Mouse (Mus musculus) heart, embryonic 10.5 days (tissue): ENCODE measurements around the gene Axl. TPM values are rescaled to one million over a fixed set of nuclear protein-coding genes. Genes with fewer than 3 reads are reported as not detected.
"Not testable (repeated sequence)": the region's sequence is repeated elsewhere in the genome, so short reads cannot be mapped to it uniquely, and the experiment has no call there.

Experiments used
- DNase-seq: peaks from one replicate; pipeline ENCODE4 v3.0.0-alpha.2; 2017; ENCODE audit warnings: low spot score
- H3K27ac ChIP-seq: fragments of 300-500 bp; sonication (generic); 2 replicates; pipeline ENCODE4 v1.5.1; 2016; ENCODE audit warnings: mild to moderate bottlenecking
- H3K27me3 ChIP-seq: fragments of 300-500 bp; sonication (generic); 2 replicates; pipeline ENCODE4 v1.6.1; 2016; ENCODE audit warnings: mild to moderate bottlenecking; ENCODE audit not compliant: poor library complexity, insufficient read depth, severe bottlenecking
- H3K36me3 ChIP-seq: fragments of 300-500 bp; sonication (generic); 2 replicates; pipeline ENCODE4 v1.6.1; 2016; ENCODE audit warnings: mild to moderate bottlenecking, moderate library complexity
- H3K4me1 ChIP-seq: fragments of 300-500 bp; sonication (generic); 2 replicates; pipeline ENCODE4 v1.6.1; 2016; ENCODE audit warnings: mild to moderate bottlenecking
- H3K4me3 ChIP-seq: fragments of 300-500 bp; sonication (generic); 2 replicates; pipeline ENCODE4 v1.5.1; 2016; ENCODE audit warnings: mild to moderate bottlenecking, moderate library complexity
- H3K9me3 ChIP-seq: fragments of 300-500 bp; sonication (generic); 2 replicates; pipeline ENCODE4 v1.6.1; 2016; ENCODE audit warnings: mild to moderate bottlenecking, moderate library complexity
- WGBS: fragments of 180-500 bp; shearing (Covaris S2); methylation state at CpG from one replicate; pipeline ENCODE4 v1.1.7; 2016; 5-methylcytosine and 5-hydroxymethylcytosine counted together
- polyA plus RNA-seq: library from polyadenylated mRNA; unstranded; fragments of >200 nt; fragmentation: Nextera tagmentation; extraction: Ambion mirVana; gene quantifications from 2 replicates; pipeline ENCODE4 v1.2.1, GENCODE M21; 2016

The Axl gene
- polyA plus RNA-seq, 1 experiment from 2014 or later: 53.3 TPM

DNA sequence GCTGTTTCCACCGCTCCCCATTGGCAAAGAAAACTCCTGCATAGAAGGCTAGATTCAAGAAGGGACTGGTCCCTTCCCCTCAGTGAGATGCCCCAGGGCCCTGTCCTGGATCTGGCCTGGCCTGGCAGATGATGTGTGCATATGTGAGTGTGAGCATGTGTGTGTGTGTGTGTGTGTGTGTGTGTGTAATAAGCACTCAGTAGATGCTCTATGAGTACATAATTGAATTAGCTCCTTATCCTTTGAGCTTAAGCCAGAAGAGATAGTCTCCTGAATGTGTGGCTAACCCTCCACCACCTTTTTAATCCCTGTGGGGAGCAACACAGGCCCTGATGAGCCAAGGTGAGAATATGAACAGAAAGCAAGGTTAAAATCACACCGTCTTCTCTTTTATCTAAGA, 23.2 kb upstream of the Axl start:
- H3K27ac ChIP-seq: no peak overlapping the region
- 60% methylated on average over 2 of the region's 2 CpGs for WGBS
- no peak for DNase-seq

GRCm38 (mm10) chr7:25805631-25806343, 17.3 kb upstream of the Axl start:
- H3K27ac ChIP-seq: peak overlapping the region; percentile 37; the same call in 1 of the 2 replicates
- DNase-seq: no peak
- no peaks in the 10 kb centered on the region for H3K9me3 ChIP-seq
- peak overlapping the region; percentile 13; the same call in 1 of the 2 replicates for H3K4me3 ChIP-seq
- no peaks in the 10 kb centered on the region for H3K27me3 ChIP-seq
- H3K36me3 ChIP-seq: no peaks in the 10 kb centered on the region
- H3K4me1 ChIP-seq: peaks cover 18% of the 10 kb centered on the region
- 27% methylated on average over 21 of the region's 21 CpGs for WGBS

More for the DNA sequence above, 23.2 kb upstream of the Axl start:
- Histone ChIP-seq H3K4me3 (no peak overlapping the region), H3K36me3 (no peaks in the 10 kb centered on the region), H3K4me1 (peaks cover 11% of the 10 kb centered on the region), H3K9me3 (no peaks in the 10 kb centered on the region), H3K27me3 (peaks cover 27% of the 10 kb centered on the region)

DNA sequence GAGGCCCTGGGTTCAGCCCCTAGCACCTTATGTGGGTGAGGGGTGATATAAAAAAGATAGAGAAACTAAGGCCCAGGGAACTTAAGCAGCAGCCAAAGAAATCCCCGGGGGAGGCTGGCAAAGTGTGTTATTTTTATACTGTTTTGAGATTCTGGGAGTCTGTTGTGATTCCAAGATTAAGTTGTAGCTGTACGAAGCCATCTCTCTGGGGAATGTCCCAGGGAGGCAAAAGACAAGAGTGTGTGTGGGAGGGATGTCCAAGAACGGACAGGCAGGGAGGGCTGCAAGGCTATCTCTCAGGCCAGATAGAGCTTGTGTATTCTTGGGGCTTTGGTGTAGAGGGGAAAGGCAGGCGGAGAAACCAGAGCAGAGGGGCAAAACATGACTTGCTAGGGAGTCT, 16.3 kb upstream of the Axl start:
- 46% methylated on average over 4 of the region's 4 CpGs for WGBS
- Histone ChIP-seq H3K4me1 (peaks cover 18% of the 10 kb centered on the region), H3K36me3 (no peaks in the 10 kb centered on the region), H3K4me3 (no peak overlapping the region), H3K9me3 (no peaks in the 10 kb centered on the region), H3K27me3 (no peaks in the 10 kb centered on the region), H3K27ac (no peak overlapping the region)
- no peak for DNase-seq

- H3K4me1 ChIP-seq: peaks cover 18% of the 10 kb centered on the region
- peak overlapping the region; percentile 82; the same call in 1 of the 2 replicates for H3K27ac ChIP-seq
- DNase-seq: no peak
- H3K4me3 ChIP-seq: no peak overlapping the region
- no peaks in the 10 kb centered on the region for H3K27me3 ChIP-seq
- 0 out of 2 replicates have a peak, but pooled peaks cover 2% of the 10 kb centered on the region for H3K9me3 ChIP-seq
- no peaks in the 10 kb centered on the region for H3K36me3 ChIP-seq
- 54% methylated on average over 13 of the region's 13 CpGs for WGBS
Measured at GRCm38 (mm10) chr7:25803460-25803859, 15.0 kb upstream of the Axl start.

- no peaks in the 10 kb centered on the region for H3K36me3 ChIP-seq
- no peaks in the 10 kb centered on the region for H3K27me3 ChIP-seq
- H3K4me1 ChIP-seq: peaks cover 18% of the 10 kb centered on the region
- WGBS: 22% methylated on average over 24 of the region's 24 CpGs
- 0 out of 2 replicates have a peak, but pooled peaks cover 3% of the 10 kb centered on the region for H3K9me3 ChIP-seq
- H3K4me3 ChIP-seq: peak overlapping the region; percentile 51
- DNase-seq: peak; percentile 91
- H3K27ac ChIP-seq: peak overlapping the region; percentile 82
Measured at GRCm38 (mm10) chr7:25802241-25803125, 14.0 kb upstream of the Axl start.

- 0 out of 2 replicates have a peak, but pooled peaks cover 3% of the 10 kb centered on the region for H3K9me3 ChIP-seq
- WGBS: 88% methylated on average over 6 of the region's 6 CpGs
- H3K36me3 ChIP-seq: no peaks in the 10 kb centered on the region
- DNase-seq: no peak
- no peaks in the 10 kb centered on the region for H3K27me3 ChIP-seq
- H3K4me3 ChIP-seq: no peak overlapping the region
- peaks cover 18% of the 10 kb centered on the region for H3K4me1 ChIP-seq
- no peak overlapping the region for H3K27ac ChIP-seq
Measured at GRCm38 (mm10) chr7:25801031-25801430, 12.5 kb upstream of the Axl start.

GRCm38 (mm10) chr7:25799369-25799768, 10.9 kb upstream of the Axl start:
- H3K36me3 ChIP-seq: no peaks in the 10 kb centered on the region
- DNase-seq: no peak
- H3K27me3 ChIP-seq: no peaks in the 10 kb centered on the region
- H3K27ac ChIP-seq: no peak overlapping the region
- 0 out of 2 replicates have a peak, but pooled peaks cover 3% of the 10 kb centered on the region for H3K9me3 ChIP-seq
- H3K4me1 ChIP-seq: peaks cover 14% of the 10 kb centered on the region
- WGBS: 79% methylated on average over 1 of the region's 1 CpGs
- no peak overlapping the region for H3K4me3 ChIP-seq

DNA sequence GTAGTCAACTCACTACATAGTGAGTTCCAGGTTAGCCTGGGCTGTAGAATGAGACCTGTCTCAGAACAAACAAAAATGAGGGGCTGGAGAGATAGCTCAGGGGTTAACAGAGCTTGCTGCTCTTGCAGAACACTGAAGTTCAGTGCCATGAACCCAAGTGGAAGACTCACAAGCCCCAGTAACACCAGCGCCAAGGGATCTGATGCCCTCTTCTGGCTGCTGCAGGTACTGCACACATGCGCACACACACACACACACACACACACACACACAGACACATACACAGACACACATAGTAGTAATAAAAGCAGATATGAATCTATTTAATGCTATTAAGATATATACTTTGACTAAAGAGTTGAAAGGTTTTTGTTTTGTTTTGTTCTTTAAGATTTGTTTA, 10.0 kb upstream of the Axl start:
- H3K36me3 ChIP-seq: no peaks in the 10 kb centered on the region
- WGBS: 91% methylated on average over 2 of the region's 2 CpGs
- H3K4me3 ChIP-seq: no peak overlapping the region
- H3K9me3 ChIP-seq: 0 out of 2 replicates have a peak, but pooled peaks cover 3% of the 10 kb centered on the region
- no peaks in the 10 kb centered on the region for H3K27me3 ChIP-seq
- peaks cover 14% of the 10 kb centered on the region for H3K4me1 ChIP-seq
- DNase-seq: no peak
- no peak overlapping the region for H3K27ac ChIP-seq

DNA sequence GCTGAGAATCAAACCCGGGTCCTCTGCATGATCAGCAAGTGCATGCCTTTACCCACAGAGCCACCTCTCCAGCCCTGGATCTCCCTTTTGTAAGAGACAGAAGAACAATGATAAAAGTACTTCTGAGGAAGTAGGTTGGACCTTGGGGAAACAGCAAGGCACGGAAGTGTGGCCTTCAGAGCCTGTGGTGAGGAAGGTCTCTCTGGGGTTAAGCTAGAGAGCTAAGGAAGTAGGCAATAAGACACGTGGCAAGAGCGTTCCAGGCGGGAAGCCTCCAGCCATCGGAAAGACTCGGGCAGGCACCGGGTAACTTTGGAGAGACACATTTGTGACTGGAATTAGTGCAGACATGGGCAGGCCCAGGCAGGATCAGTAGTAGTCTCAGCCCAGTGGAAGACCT, 6.3 kb upstream of the Axl start:
- Histone ChIP-seq H3K36me3 (no peaks in the 10 kb centered on the region), H3K9me3 (0 out of 2 replicates have a peak, but pooled peaks cover 3% of the 10 kb centered on the region), H3K27me3 (no peaks in the 10 kb centered on the region), H3K4me3 (no peak overlapping the region), H3K27ac (no peak overlapping the region), H3K4me1 (no peaks in the 10 kb centered on the region)
- 74% methylated on average over 8 of the region's 8 CpGs for WGBS
- no peak for DNase-seq

GRCm38 (mm10) chr7:25793679-25794078, 5.2 kb upstream of the Axl start:
- Histone ChIP-seq H3K4me3 (no peak overlapping the region), H3K4me1 (peaks cover 8% of the 10 kb centered on the region), H3K36me3 (no peaks in the 10 kb centered on the region), H3K27me3 (no peaks in the 10 kb centered on the region; the same call in 1 of the 2 replicates), H3K27ac (no peak overlapping the region), H3K9me3 (0 out of 2 replicates have a peak, but pooled peaks cover 3% of the 10 kb centered on the region)
- DNase-seq: no peak
- WGBS: 45% methylated on average over 3 of the region's 3 CpGs

DNA sequence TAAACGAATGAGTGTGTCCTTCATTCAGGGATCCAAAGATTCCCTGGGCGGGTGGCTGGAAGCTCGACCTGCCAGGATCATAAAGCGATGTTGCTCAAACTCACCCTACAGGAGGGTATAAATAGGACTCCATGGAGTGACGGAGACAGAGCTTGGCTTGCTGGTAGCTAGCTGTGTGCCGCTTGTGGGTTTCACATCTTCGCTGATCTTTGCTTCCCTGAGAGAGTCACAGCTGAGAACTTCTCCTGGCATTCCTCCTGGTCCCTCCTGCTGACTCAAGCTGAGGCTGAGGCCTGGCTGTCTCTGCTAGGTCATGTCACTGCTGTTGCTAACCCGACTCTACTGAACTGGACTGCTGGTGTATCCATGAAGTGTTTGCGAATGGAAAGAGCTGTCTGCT, 4.5 kb upstream of the Axl start:
- H3K4me3 ChIP-seq, H3K9me3 ChIP-seq, H3K27ac ChIP-seq, H3K27me3 ChIP-seq, H3K36me3 ChIP-seq, DNase-seq: not testable (repeated sequence)
- WGBS: 62% methylated on average over 9 of the region's 9 CpGs
- H3K4me1 ChIP-seq: peaks cover 15% of the 10 kb centered on the region

DNA sequence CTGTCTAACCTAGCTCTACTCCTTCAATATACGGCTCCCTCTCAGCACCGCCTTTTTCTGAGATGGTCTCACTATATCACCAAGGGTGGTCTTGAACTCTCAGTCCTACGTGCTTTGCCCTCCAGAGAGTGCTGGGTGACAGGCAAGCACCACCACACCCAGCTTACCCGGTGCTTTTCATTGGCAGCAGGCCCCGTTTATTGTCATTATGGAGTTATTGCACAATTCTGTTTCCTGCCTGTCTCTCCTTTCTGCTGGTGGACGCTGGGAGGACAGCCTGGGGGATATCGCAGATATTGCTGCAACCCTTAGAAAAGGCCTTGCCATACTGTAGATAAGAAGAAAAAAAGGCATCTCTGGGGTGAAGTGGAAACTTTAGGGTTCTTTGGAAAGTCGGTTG, 2.1 kb upstream of the Axl start:
- Histone ChIP-seq H3K27me3 (no peaks in the 10 kb centered on the region; the same call in 1 of the 2 replicates), H3K4me3 (no peak overlapping the region), H3K36me3 (0 out of 2 replicates have a peak, but pooled peaks cover 4% of the 10 kb centered on the region), H3K4me1 (peaks cover 34% of the 10 kb centered on the region), H3K27ac (no peak overlapping the region), H3K9me3 (no peaks in the 10 kb centered on the region)
- 73% methylated on average over 8 of the region's 8 CpGs for WGBS
- no peak for DNase-seq

- peaks cover 8% of the 10 kb centered on the region; the same call in 1 of the 2 replicates for H3K36me3 ChIP-seq
- no peaks in the 10 kb centered on the region for H3K9me3 ChIP-seq
- H3K27me3 ChIP-seq: no peaks in the 10 kb centered on the region; the same call in 1 of the 2 replicates
- H3K4me1 ChIP-seq: peaks cover 37% of the 10 kb centered on the region
- WGBS: 23% methylated on average over 3 of the region's 3 CpGs
- H3K27ac ChIP-seq: peak overlapping the region; percentile 86
- H3K4me3 ChIP-seq: peak overlapping the region; percentile 68
- DNase-seq: no peak
Measured at GRCm38 (mm10) chr7:25789129-25789440, 580 bp upstream of the Axl start.
